Mouse (Mus musculus) midbrain, embryonic 10.5 days (tissue): Measurements from ENCODE around the gene Atp1b1. TPM values are rescaled to one million over a fixed set of nuclear protein-coding genes. Genes with fewer than 3 reads are reported as not detected.

Experiments
- DNase-seq: peaks from one replicate; pipeline ENCODE4 v3.0.0-alpha.2; 2017; ENCODE audit warnings: low spot score
- H3K27ac ChIP-seq: fragments of 300-500 bp; sonication (generic); replicated peaks from 2 replicates; pipeline ENCODE4 v1.5.1; 2016; ENCODE audit warnings: mild to moderate bottlenecking
- H3K27me3 ChIP-seq: fragments of 300-500 bp; sonication (generic); 2 replicates; pipeline ENCODE4 v1.6.1; 2016; ENCODE audit warnings: low read depth, mild to moderate bottlenecking; ENCODE audit not compliant: poor library complexity, severe bottlenecking
- H3K36me3 ChIP-seq: fragments of 300-500 bp; sonication (generic); 2 replicates; pipeline ENCODE4 v1.6.1; 2016; ENCODE audit warnings: mild to moderate bottlenecking, moderate library complexity
- H3K4me1 ChIP-seq: fragments of 300-500 bp; sonication (generic); 2 replicates; pipeline ENCODE4 v1.6.1; 2016
- H3K4me3 ChIP-seq: fragments of 300-500 bp; sonication (generic); 2 replicates; pipeline ENCODE4 v1.5.1; 2016; ENCODE audit warnings: mild to moderate bottlenecking, moderate library complexity
- H3K9me3 ChIP-seq: fragments of 300-500 bp; sonication (generic); replicated peaks from 2 replicates; pipeline ENCODE4 v1.6.1; 2016; ENCODE audit warnings: mild to moderate bottlenecking
- WGBS: fragments of 180-500 bp; shearing (Covaris S2); methylation state at CpG from one replicate; pipeline ENCODE4 v1.1.7; 2016; 5-methylcytosine and 5-hydroxymethylcytosine counted together
- polyA plus RNA-seq: library from polyadenylated mRNA; unstranded; fragments of >200 nt; fragmentation: Nextera tagmentation; extraction: Ambion mirVana; gene quantifications from 2 replicates; pipeline ENCODE4 v1.2.1, GENCODE M21; 2016

The Atp1b1 gene
- polyA plus RNA-seq, 1 experiment from 2014 or later = 18.7 TPM

GRCm38 (mm10) chr1:164458621-164459051 is 481 bp upstream of the Atp1b1 start:
- Histone ChIP-seq H3K27me3 (peaks cover 68% of the 10 kb centered on the region), H3K9me3 (no peaks in the 10 kb centered on the region), H3K4me3 (peak overlapping the region; percentile 72), H3K4me1 (peaks cover 58% of the 10 kb centered on the region), H3K27ac (peak overlapping the region; percentile 91), H3K36me3 (peaks cover under 1% of the 10 kb centered on the region; the same call in 1 of the 2 replicates)
- DNase-seq = no peak
- 3% methylated on average over 22 of the region's 22 CpGs for WGBS

DNA sequence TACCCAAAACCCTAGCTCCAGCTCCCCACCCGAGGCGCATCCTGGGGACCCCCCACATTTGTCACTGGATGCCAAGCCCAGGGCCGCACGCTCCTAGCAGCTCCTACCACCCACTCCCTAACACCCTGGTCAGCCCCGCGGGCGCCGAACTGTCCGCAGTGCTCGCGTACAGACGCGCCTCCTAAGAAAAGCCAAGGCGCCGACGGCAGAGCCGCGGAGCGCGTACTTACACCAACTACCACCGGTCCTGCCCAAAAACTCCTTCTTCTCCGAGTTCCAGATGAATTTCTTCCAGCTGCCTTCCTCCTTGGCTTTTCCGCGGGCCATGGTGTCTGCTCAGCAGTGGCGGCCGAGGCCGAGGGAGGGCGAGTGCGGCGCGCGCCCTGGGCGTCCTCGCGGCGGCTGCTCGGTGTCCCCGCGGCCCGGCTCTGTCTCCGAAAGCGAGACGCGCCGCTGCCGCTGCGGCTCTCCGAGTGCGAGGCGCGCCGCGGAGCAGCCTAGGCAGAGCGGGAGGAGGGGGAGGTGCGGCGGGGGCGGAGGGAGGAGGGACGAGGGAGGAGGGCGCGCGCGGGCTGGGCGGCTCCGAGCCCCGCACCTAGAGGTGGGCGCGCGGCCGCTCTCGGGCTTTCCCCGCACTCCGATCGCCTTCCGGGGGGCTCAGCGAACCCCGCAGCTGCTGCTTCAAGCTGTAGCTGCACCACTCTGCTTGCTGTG is 467 bp downstream of the Atp1b1 start:
- DNase-seq = peak; percentile 78
- Histone ChIP-seq H3K9me3 (no peaks in the 10 kb centered on the region), H3K4me1 (peaks cover 58% of the 10 kb centered on the region), H3K27me3 (peaks cover 68% of the 10 kb centered on the region), H3K27ac (peak overlapping the region; percentile 91), H3K4me3 (peak overlapping the region; percentile 72), H3K36me3 (peaks cover 10% of the 10 kb centered on the region)
- under 1% methylated on average over 65 of the region's 76 CpGs for WGBS

- peak overlapping the region; percentile 72 for H3K4me3 ChIP-seq
- 6% methylated on average over 8 of the region's 8 CpGs for whole genome bisulfite sequencing
- H3K27ac ChIP-seq = peak overlapping the region; percentile 91; the same call in 1 of the 2 replicates
- H3K9me3 ChIP-seq = no peaks in the 10 kb centered on the region
- H3K4me1 ChIP-seq = peaks cover 56% of the 10 kb centered on the region
- DNase-seq = no peak
- peaks cover 60% of the 10 kb centered on the region for H3K27me3 ChIP-seq
- peaks cover 18% of the 10 kb centered on the region for H3K36me3 ChIP-seq
Measured at GRCm38 (mm10) chr1:164456731-164457130, 1.4 kb downstream of the Atp1b1 start.

- H3K27ac ChIP-seq = no peak overlapping the region
- 26% methylated on average over 6 of the region's 6 CpGs for WGBS
- no peaks in the 10 kb centered on the region for H3K9me3 ChIP-seq
- H3K4me1 ChIP-seq = peaks cover 50% of the 10 kb centered on the region
- H3K4me3 ChIP-seq = peak overlapping the region; percentile 72
- peaks cover 25% of the 10 kb centered on the region for H3K36me3 ChIP-seq
- DNase-seq = no peak
- H3K27me3 ChIP-seq = peaks cover 54% of the 10 kb centered on the region
Measured at GRCm38 (mm10) chr1:164456065-164456464, 2.1 kb downstream of the Atp1b1 start.

DNA sequence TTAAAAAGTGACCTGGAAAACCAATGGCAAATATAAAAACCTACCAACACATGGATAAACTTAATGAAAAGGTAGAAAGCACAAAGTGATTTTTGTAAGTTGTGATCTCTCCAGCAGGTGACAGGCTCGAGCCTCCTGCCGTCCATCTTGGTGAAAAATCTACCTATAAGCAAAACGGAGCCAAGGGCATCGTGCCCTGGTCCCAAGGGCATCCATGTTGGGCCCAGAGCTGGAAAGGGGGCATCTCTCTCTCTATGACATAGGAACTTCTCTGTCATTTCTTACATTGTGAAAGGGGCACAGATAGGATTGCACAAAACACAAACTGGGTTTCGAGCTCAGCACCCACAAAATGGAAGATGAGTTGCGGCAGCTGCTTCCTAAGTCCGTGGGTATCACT is 2.5 kb downstream of the Atp1b1 start:
- peak overlapping the region; percentile 72 for H3K4me3 ChIP-seq
- peaks cover 49% of the 10 kb centered on the region for H3K27me3 ChIP-seq
- H3K9me3 ChIP-seq = no peaks in the 10 kb centered on the region
- DNase-seq = no peak
- 82% methylated on average over 7 of the region's 7 CpGs for WGBS
- H3K4me1 ChIP-seq = peaks cover 48% of the 10 kb centered on the region
- no peak overlapping the region for H3K27ac ChIP-seq
- peaks cover 29% of the 10 kb centered on the region for H3K36me3 ChIP-seq

DNA sequence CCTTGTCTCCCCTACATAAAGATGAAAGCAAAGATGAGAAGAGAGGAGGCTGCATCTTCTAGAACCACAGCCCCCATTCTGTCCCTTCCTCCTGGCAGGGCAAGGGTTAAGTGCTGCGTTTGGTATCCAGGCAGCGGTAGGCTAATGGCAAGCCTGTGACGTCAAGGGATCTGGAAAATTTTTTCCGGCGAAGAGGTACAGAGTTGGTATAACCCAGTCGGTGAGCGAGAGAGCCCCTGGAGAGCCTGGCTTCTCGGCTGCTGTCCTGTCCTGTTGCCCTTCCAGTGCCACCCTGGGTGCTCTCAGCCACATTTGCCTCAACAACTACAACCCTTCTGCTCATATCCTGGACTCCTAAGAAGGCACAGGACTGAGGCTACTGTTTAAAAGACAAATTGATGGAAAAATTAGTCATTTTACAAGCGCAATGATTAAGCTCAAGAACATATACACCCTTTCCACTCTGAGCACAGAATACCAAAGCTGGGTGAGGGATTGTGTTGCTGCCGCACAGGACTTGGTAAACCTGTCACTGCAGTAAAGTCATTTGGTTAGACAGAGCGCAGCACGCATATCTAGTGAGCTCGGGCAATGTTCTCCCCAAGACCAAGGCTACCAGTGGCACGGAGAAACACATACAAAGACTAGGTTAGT is 3.3 kb downstream of the Atp1b1 start:
- no peaks in the 10 kb centered on the region for H3K9me3 ChIP-seq
- WGBS = 53% methylated on average over 14 of the region's 14 CpGs
- H3K4me1 ChIP-seq = peaks cover 48% of the 10 kb centered on the region
- peaks cover 42% of the 10 kb centered on the region for H3K27me3 ChIP-seq
- H3K36me3 ChIP-seq = peaks cover 35% of the 10 kb centered on the region
- no peak overlapping the region for H3K27ac ChIP-seq
- DNase-seq = peak; percentile 31
- H3K4me3 ChIP-seq = peak overlapping the region; percentile 36; the same call in 1 of the 2 replicates

DNA sequence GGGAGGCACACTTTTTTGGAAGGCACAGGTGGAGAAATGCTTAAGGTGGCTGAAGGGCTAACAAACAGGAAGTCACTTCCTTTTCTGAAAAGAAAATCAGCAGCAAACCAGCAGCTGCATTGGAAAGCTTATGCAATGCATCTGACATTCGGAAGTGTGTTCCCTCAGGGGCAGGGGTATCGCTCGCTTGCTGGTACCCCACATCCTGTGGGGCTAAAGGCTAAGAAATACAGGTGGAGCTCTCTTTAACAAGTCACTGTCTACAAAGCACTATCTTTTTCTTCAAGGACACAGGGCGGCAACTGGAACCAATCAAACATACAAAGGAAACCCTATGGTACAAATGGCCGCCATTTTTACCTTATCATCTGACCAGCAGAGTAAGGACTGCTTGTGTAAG is 4.4 kb downstream of the Atp1b1 start:
- H3K27ac ChIP-seq = no peak overlapping the region
- no peak for DNase-seq
- peaks cover 30% of the 10 kb centered on the region for H3K27me3 ChIP-seq
- H3K9me3 ChIP-seq = no peaks in the 10 kb centered on the region
- WGBS = 93% methylated on average over 5 of the region's 5 CpGs
- peaks cover 44% of the 10 kb centered on the region for H3K4me1 ChIP-seq
- H3K4me3 ChIP-seq = no peak overlapping the region
- peaks cover 43% of the 10 kb centered on the region for H3K36me3 ChIP-seq

DNA sequence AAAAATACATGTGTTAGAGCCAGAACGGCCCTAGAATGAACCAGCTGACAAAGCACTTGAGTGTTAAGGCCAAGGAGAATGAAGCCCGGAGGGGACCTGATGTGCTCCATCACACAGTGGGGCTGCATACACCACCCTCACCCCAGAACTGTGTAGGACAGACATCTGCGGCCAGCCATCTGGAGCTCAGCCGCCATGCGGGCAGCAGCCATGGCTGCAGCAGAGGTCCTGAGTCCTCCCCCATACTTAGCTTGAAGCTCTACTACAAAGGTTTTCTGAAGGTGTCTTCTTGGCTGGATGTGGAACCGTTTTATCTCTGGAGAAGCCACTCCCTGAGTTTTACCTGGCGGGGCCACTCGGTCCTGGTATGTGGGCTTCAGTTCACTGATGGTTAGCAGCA is 5.0 kb downstream of the Atp1b1 start:
- peaks cover 25% of the 10 kb centered on the region for H3K27me3 ChIP-seq
- H3K9me3 ChIP-seq = no peaks in the 10 kb centered on the region
- WGBS = 93% methylated on average over 8 of the region's 8 CpGs
- H3K4me3 ChIP-seq = no peak overlapping the region
- no peak overlapping the region for H3K27ac ChIP-seq
- peaks cover 38% of the 10 kb centered on the region for H3K4me1 ChIP-seq
- H3K36me3 ChIP-seq = peaks cover 46% of the 10 kb centered on the region
- no peak for DNase-seq

- H3K4me1 ChIP-seq = peaks cover 33% of the 10 kb centered on the region
- 90% methylated on average over 6 of the region's 6 CpGs for WGBS
- H3K27me3 ChIP-seq = peaks cover 21% of the 10 kb centered on the region
- H3K27ac ChIP-seq = no peak overlapping the region
- no peaks in the 10 kb centered on the region for H3K9me3 ChIP-seq
- no peak overlapping the region for H3K4me3 ChIP-seq
- no peak for DNase-seq
- peaks cover 46% of the 10 kb centered on the region for H3K36me3 ChIP-seq
Measured at GRCm38 (mm10) chr1:164452580-164452979, 5.6 kb downstream of the Atp1b1 start.

DNA sequence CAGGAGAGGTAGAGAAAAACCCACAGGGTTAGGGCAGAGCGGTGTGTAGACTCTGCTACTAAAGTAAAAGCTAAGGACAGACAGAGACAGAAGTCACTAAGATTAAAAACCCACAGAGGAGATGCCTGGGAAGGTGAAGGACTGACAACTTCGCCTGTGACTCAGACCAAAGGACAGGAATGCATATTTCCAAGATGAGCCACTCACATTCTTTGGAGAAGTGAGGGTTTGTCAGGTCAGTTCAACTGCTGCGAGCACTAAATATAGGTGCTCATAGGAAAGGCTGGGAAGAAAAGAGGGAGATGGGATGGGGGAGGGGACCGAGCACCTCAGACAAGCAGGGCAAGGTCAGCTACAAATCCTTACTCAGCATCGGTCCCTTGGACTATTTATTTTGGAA is 6.8 kb downstream of the Atp1b1 start:
- Histone ChIP-seq H3K36me3 (peaks cover 46% of the 10 kb centered on the region), H3K27ac (no peak overlapping the region), H3K9me3 (no peaks in the 10 kb centered on the region), H3K4me1 (peaks cover 21% of the 10 kb centered on the region), H3K4me3 (no peak overlapping the region), H3K27me3 (peaks cover 8% of the 10 kb centered on the region)
- DNase-seq = no peak
- 86% methylated on average over 5 of the region's 5 CpGs for WGBS

DNA sequence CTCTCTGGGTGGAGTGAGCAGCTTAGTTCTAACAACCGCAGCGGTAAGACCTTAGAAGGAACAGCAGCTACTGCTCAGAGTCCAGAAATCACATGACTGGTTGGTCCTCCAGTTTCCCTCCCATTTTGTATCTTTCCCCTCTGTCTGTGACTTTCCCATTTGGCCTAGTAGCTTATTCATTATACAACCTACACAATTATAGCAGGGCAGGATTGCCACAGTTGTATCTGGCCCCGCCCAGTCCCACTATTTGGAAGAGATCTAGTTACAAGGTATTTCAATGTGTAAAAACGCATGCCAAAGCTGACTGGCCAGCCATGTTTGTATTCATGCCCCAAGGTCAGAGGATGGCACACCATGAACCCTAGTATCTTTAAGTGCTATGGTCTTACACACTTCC is 7.5 kb downstream of the Atp1b1 start:
- no peak for DNase-seq
- peaks cover 46% of the 10 kb centered on the region for H3K36me3 ChIP-seq
- H3K27ac ChIP-seq = no peak overlapping the region
- 90% methylated on average over 4 of the region's 4 CpGs for WGBS
- no peak overlapping the region for H3K4me3 ChIP-seq
- peaks cover 14% of the 10 kb centered on the region for H3K4me1 ChIP-seq
- H3K27me3 ChIP-seq = peaks cover 1% of the 10 kb centered on the region
- H3K9me3 ChIP-seq = no peaks in the 10 kb centered on the region

DNA sequence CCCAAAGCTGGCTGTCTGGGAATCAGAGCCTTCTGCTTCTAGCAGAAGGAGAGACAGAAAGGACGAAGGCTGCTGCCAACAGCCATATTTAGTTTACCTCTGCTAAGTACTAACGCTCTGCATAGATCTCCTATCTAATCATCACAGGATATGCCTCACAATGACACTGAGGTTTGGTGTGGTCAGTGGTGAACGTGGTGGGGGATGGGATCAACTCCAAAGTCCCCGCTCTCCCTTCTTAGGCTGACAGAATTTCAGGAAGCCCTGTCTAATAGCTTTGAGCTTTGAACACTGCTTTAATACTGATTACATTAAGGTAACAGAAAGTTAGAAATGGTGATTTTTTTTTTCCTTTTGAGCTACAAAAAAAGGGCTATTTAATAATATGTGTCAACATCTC is 7.9 kb downstream of the Atp1b1 start:
- WGBS = 86% methylated on average over 4 of the region's 4 CpGs
- H3K9me3 ChIP-seq = no peaks in the 10 kb centered on the region
- peaks cover 46% of the 10 kb centered on the region for H3K36me3 ChIP-seq
- H3K4me1 ChIP-seq = peaks cover 12% of the 10 kb centered on the region
- H3K27me3 ChIP-seq = no peaks in the 10 kb centered on the region
- no peak for DNase-seq
- no peak overlapping the region for H3K4me3 ChIP-seq
- H3K27ac ChIP-seq = no peak overlapping the region

DNA sequence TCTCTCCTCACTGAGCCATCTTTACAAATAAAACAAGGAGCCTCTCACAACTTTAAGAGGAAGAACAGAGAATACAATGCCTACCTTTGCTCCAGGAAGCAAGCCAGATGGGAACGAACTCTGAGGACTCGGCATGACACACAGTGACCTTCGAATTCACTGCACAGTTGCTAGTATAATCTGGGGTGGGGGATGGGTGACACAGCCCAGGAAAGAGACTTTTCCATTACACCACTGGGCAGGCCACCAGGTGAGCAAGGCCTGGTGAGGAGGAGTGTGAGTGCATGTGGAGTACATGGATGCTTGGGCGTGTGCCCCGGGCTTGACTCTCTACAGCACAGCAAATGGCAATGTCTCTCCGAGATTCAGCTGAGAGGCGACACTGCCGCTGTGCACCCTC is 8.5 kb downstream of the Atp1b1 start:
- H3K4me3 ChIP-seq = no peak overlapping the region
- no peaks in the 10 kb centered on the region for H3K27me3 ChIP-seq
- H3K4me1 ChIP-seq = peaks cover 6% of the 10 kb centered on the region
- WGBS = 91% methylated on average over 8 of the region's 8 CpGs
- H3K27ac ChIP-seq = no peak overlapping the region
- no peaks in the 10 kb centered on the region for H3K9me3 ChIP-seq
- H3K36me3 ChIP-seq = peaks cover 49% of the 10 kb centered on the region
- no peak for DNase-seq
